Mouse (Mus musculus) small intestine, adult 2 months (tissue): ENCODE data around the gene Ugp2.

Source experiments
- CTCF ChIP-seq: fragments of 200-500 bp; IDR thresholded peaks from 2 replicates; pipeline ENCODE4 v1.5.1; 2012; ENCODE audit warnings: low read depth, mild to moderate bottlenecking, control low read depth, inconsistent platforms, low read length, moderate library complexity, mixed read lengths; ENCODE audit not compliant: insufficient replicate concordance, insufficient read length; ENCODE audit errors: extremely low read depth
- POLR2A ChIP-seq: fragments of 200-500 bp; IDR thresholded peaks from 2 replicates; pipeline ENCODE4 v1.6.1; 2012; ENCODE audit warnings: low read depth, mild to moderate bottlenecking, control low read depth, inconsistent platforms, low read length, moderate library complexity

DNA sequence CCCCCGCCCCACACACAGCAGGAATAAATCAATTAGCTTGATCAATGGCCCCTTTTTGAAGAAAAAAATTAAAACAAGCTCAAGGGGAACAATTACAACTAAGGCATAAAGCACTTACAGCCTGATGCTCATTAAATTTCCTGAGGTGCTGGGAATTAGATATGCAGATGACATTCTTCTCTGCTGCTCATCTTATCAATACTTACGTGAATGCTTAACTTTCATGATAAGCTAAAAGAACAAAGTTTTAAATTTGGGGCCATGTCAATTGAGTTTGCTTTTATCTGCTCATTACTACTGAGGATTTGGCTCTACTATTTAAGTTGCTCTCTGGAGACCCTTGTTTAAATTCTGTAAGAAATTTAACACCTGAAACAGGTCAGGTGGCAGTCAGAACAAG lies 22.1 kb downstream of the Ugp2 start:
- TF ChIP-seq CTCF (no peak), POLR2A (no peak)
